Mouse (Mus musculus): ENCODE measurements around the gene Haus4. TPM values are rescaled to one million over a fixed set of nuclear protein-coding genes. Genes with fewer than 3 reads are reported as not detected.

Gene Haus4
- polyA plus RNA-seq, 1 experiment from 2014 or later: 53.1 TPM

GRCm38 (mm10) chr14:54528007-54528393 lies 26.4 kb downstream of the Haus4 start:
- H3K9ac ChIP-seq: peak overlapping the region; percentile 70; the same call in 1 of the 2 replicates

GRCm38 (mm10) chr14:54527227-54528006 lies 27.0 kb downstream of the Haus4 start:
- Histone ChIP-seq H3K36me3 (no peaks in the 10 kb centered on the region), H3K9ac (peak overlapping the region; percentile 70), H3K27me3 (no peaks in the 10 kb centered on the region), H3K4me1 (peaks cover 16% of the 10 kb centered on the region), H3K27ac (peak overlapping the region; percentile 72), H3K4me2 (peak overlapping the region; percentile 86), H3K4me3 (peak overlapping the region; percentile 48), H3K9me3 (no peaks in the 10 kb centered on the region)
- ATAC-seq (ENCODE audit: insufficient number of reproducible peaks, insufficient read depth, low FRiP score, low TSS enrichment, low read depth): 0 out of 2 replicates have a peak, but pooled peaks have one; percentile 71
- WGBS: under 1% methylated on average over 18 of the region's 18 CpGs

More at GRCm38 (mm10) chr14:54528007-54528393, 26.4 kb downstream of the Haus4 start:
- no peaks in the 10 kb centered on the region for H3K36me3 ChIP-seq
- H3K27me3 ChIP-seq: no peaks in the 10 kb centered on the region
- peak overlapping the region; percentile 48 for H3K4me3 ChIP-seq
- H3K27ac ChIP-seq: peak overlapping the region; percentile 72
- no peaks in the 10 kb centered on the region for H3K9me3 ChIP-seq
- peak overlapping the region; percentile 86 for H3K4me2 ChIP-seq
- peaks cover 16% of the 10 kb centered on the region for H3K4me1 ChIP-seq
- 10% methylated on average over 5 of the region's 5 CpGs for WGBS
- no peak for ATAC-seq (ENCODE audit: insufficient number of reproducible peaks, insufficient read depth, low FRiP score, low TSS enrichment, low read depth)

- H3K36me3 ChIP-seq: no peaks in the 10 kb centered on the region
- H3K4me2 ChIP-seq: no peak overlapping the region
- H3K4me3 ChIP-seq: no peak overlapping the region
- H3K9me3 ChIP-seq: no peaks in the 10 kb centered on the region
- WGBS: 32% methylated on average over 6 of the region's 6 CpGs
- H3K9ac ChIP-seq: no peak overlapping the region
- H3K4me1 ChIP-seq: peaks cover 16% of the 10 kb centered on the region
- H3K27me3 ChIP-seq: no peaks in the 10 kb centered on the region
- ATAC-seq (ENCODE audit: insufficient number of reproducible peaks, insufficient read depth, low FRiP score, low TSS enrichment, low read depth): no peak
- H3K27ac ChIP-seq: no peak overlapping the region
Measured at GRCm38 (mm10) chr14:54523600-54523999, 30.8 kb downstream of the Haus4 start.

- peaks cover 20% of the 10 kb centered on the region for H3K4me1 ChIP-seq
- peak overlapping the region; percentile 69 for H3K4me2 ChIP-seq
- H3K27ac ChIP-seq: no peak overlapping the region; the same call in 1 of the 2 replicates
- no peaks in the 10 kb centered on the region for H3K27me3 ChIP-seq
- H3K9me3 ChIP-seq: peaks cover 7% of the 10 kb centered on the region; the same call in 1 of the 2 replicates
- 4% methylated on average over 17 of the region's 17 CpGs for WGBS
- peaks cover 35% of the 10 kb centered on the region for H3K36me3 ChIP-seq
- H3K9ac ChIP-seq: peak overlapping the region; percentile 82
- peak; percentile 40 for ATAC-seq (ENCODE audit: insufficient number of reproducible peaks, insufficient read depth, low FRiP score, low TSS enrichment, low read depth)
- H3K4me3 ChIP-seq: peak overlapping the region; percentile 68
Measured at GRCm38 (mm10) chr14:54516710-54517310, 37.6 kb downstream of the Haus4 start.

GRCm38 (mm10) chr14:54509774-54510173 lies 44.6 kb downstream of the Haus4 start:
- Histone ChIP-seq H3K4me3 (no peak overlapping the region), H3K27ac (no peak overlapping the region), H3K4me2 (no peak overlapping the region), H3K9me3 (peaks cover 7% of the 10 kb centered on the region; the same call in 1 of the 2 replicates), H3K36me3 (peaks cover 88% of the 10 kb centered on the region), H3K9ac (no peak overlapping the region), H3K4me1 (no peaks in the 10 kb centered on the region), H3K27me3 (no peaks in the 10 kb centered on the region)
- WGBS: 89% methylated on average over 9 of the region's 9 CpGs
- no peak for ATAC-seq (ENCODE audit: insufficient number of reproducible peaks, insufficient read depth, low FRiP score, low TSS enrichment, low read depth)

GRCm38 (mm10) chr14:54503092-54503491 lies 51.3 kb downstream of the Haus4 start:
- Histone ChIP-seq H3K4me1 (no peaks in the 10 kb centered on the region), H3K4me3 (no peak overlapping the region), H3K36me3 (peaks cover 21% of the 10 kb centered on the region), H3K27me3 (no peaks in the 10 kb centered on the region), H3K27ac (no peak overlapping the region), H3K9me3 (peaks cover 4% of the 10 kb centered on the region; the same call in 1 of the 2 replicates), H3K9ac (no peak overlapping the region), H3K4me2 (no peak overlapping the region)
- no peak for ATAC-seq (ENCODE audit: insufficient number of reproducible peaks, insufficient read depth, low FRiP score, low TSS enrichment, low read depth)
- 78% methylated on average over 2 of the region's 2 CpGs for WGBS

- WGBS: 57% methylated on average over 2 of the region's 2 CpGs
Measured at GRCm38 (mm10) chr14:54501365-54501764, 53.1 kb downstream of the Haus4 start.

GRCm38 (mm10) chr14:54499330-54499729 lies 55.1 kb downstream of the Haus4 start:
- 65% methylated on average over 2 of the region's 2 CpGs for WGBS
- H3K4me1 ChIP-seq: no peaks in the 10 kb centered on the region
- H3K9me3 ChIP-seq: peaks cover 4% of the 10 kb centered on the region; the same call in 1 of the 2 replicates
- no peaks in the 10 kb centered on the region for H3K36me3 ChIP-seq
- H3K4me2 ChIP-seq: no peak overlapping the region
- H3K9ac ChIP-seq: no peak overlapping the region
- H3K27me3 ChIP-seq: 0 out of 2 replicates have a peak, but pooled peaks cover 3% of the 10 kb centered on the region
- ATAC-seq (ENCODE audit: insufficient number of reproducible peaks, insufficient read depth, low FRiP score, low TSS enrichment, low read depth): no peak
- no peak overlapping the region for H3K27ac ChIP-seq
- H3K4me3 ChIP-seq: no peak overlapping the region

More at GRCm38 (mm10) chr14:54501365-54501764, 53.1 kb downstream of the Haus4 start:
- ATAC-seq (ENCODE audit: insufficient number of reproducible peaks, insufficient read depth, low FRiP score, low TSS enrichment, low read depth): no peak
- Histone ChIP-seq H3K27me3 (no peaks in the 10 kb centered on the region), H3K4me2 (no peak overlapping the region), H3K4me1 (no peaks in the 10 kb centered on the region), H3K27ac (no peak overlapping the region), H3K4me3 (no peak overlapping the region), H3K36me3 (peaks cover 4% of the 10 kb centered on the region), H3K9ac (no peak overlapping the region), H3K9me3 (peaks cover 4% of the 10 kb centered on the region; the same call in 1 of the 2 replicates)

GRCm38 (mm10) chr14:54496706-54497105 lies 57.7 kb downstream of the Haus4 start:
- WGBS: 86% methylated on average over 14 of the region's 14 CpGs
- Histone ChIP-seq H3K9me3 (peaks cover 3% of the 10 kb centered on the region; the same call in 1 of the 2 replicates), H3K9ac (no peak overlapping the region), H3K27me3 (0 out of 2 replicates have a peak, but pooled peaks cover 3% of the 10 kb centered on the region), H3K4me1 (no peaks in the 10 kb centered on the region), H3K27ac (no peak overlapping the region), H3K4me2 (no peak overlapping the region), H3K36me3 (no peaks in the 10 kb centered on the region), H3K4me3 (no peak overlapping the region)
- ATAC-seq (ENCODE audit: insufficient number of reproducible peaks, insufficient read depth, low FRiP score, low TSS enrichment, low read depth): no peak

GRCm38 (mm10) chr14:54494234-54494633 lies 60.2 kb downstream of the Haus4 start:
- ATAC-seq (ENCODE audit: insufficient number of reproducible peaks, insufficient read depth, low FRiP score, low TSS enrichment, low read depth): no peak
- Histone ChIP-seq H3K4me3 (no peak overlapping the region), H3K27me3 (0 out of 2 replicates have a peak, but pooled peaks cover 3% of the 10 kb centered on the region), H3K4me2 (no peak overlapping the region), H3K27ac (no peak overlapping the region), H3K4me1 (no peaks in the 10 kb centered on the region), H3K9ac (no peak overlapping the region), H3K9me3 (no peaks in the 10 kb centered on the region), H3K36me3 (no peaks in the 10 kb centered on the region)
- 3% methylated on average over 3 of the region's 3 CpGs for WGBS

GRCm38 (mm10) chr14:54493236-54493635 lies 61.2 kb downstream of the Haus4 start:
- Histone ChIP-seq H3K4me3 (no peak overlapping the region), H3K4me2 (no peak overlapping the region), H3K4me1 (no peaks in the 10 kb centered on the region), H3K27ac (no peak overlapping the region), H3K27me3 (0 out of 2 replicates have a peak, but pooled peaks cover 3% of the 10 kb centered on the region), H3K9me3 (no peaks in the 10 kb centered on the region), H3K36me3 (no peaks in the 10 kb centered on the region), H3K9ac (no peak overlapping the region)
- no peak for ATAC-seq (ENCODE audit: insufficient number of reproducible peaks, insufficient read depth, low FRiP score, low TSS enrichment, low read depth)
- WGBS: 91% methylated on average over 5 of the region's 5 CpGs

Measured in embryonic facial prominence, embryonic 13.5 days (tissue).